Mouse (Mus musculus) MEL (cell line): Measurements from ENCODE around the gene Nrsn2. TPM values are rescaled to one million over a fixed set of nuclear protein-coding genes. Genes with fewer than 3 reads are reported as not detected.

Source experiments
- DNase-seq: peaks from one replicate; pipeline ENCODE4 v3.0.0; 2011; ENCODE audit warnings: low read depth, low spot score
- H3K27ac ChIP-seq: 2 replicates; pipeline ENCODE4 v1.5.1; 2012; ENCODE audit warnings: low read depth, mild to moderate bottlenecking, control low read depth, low read length, moderate library complexity; ENCODE audit not compliant: control insufficient read depth
- H3K27me3 ChIP-seq, 2 experiments: fragments of 150-350 bp in 1 of 2; sonication (generic) in 1 of 2; 2 replicates each; pipeline ENCODE4 v1.6.1; 2012; ENCODE audit warnings: low read length in 2 of 2, mild to moderate bottlenecking in 2 of 2, improper control_type of control experiment in 1 of 2, moderate library complexity in 1 of 2; ENCODE audit not compliant: insufficient read depth in 2 of 2, control insufficient read depth in 1 of 2
- H3K36me3 ChIP-seq, 2 experiments: 2 replicates each; pipeline ENCODE4 v1.6.1; 2012 to 2014; ENCODE audit warnings: low read length in 2 of 2, improper control_type of control experiment in 1 of 2, inconsistent platforms in 1 of 2, mild to moderate bottlenecking in 1 of 2; ENCODE audit not compliant: insufficient read depth in 2 of 2, control insufficient read depth in 1 of 2
- H3K4me1 ChIP-seq, 2 experiments: fragments of 150-350 bp in 1 of 2; sonication (generic) in 1 of 2; 2 replicates each; pipeline ENCODE4 v1.6.1; 2012; ENCODE audit warnings: low read length in 2 of 2, improper control_type of control experiment in 1 of 2, mild to moderate bottlenecking in 1 of 2; ENCODE audit not compliant: insufficient read depth in 2 of 2, control insufficient read depth in 1 of 2
- H3K4me3 ChIP-seq, 2 experiments: fragments of 150-350 bp in 1 of 2; sonication (generic) in 1 of 2; 2 replicates each; pipeline ENCODE4 v1.5.1; 2012; ENCODE audit warnings: low read depth in 2 of 2, low read length in 2 of 2, mild to moderate bottlenecking in 2 of 2, moderate library complexity in 2 of 2, control low read depth in 1 of 2, improper control_type of control experiment in 1 of 2; ENCODE audit not compliant: control insufficient read depth in 1 of 2, insufficient read depth in 1 of 2
- H3K79me2 ChIP-seq: 2 replicates; pipeline ENCODE4 v1.6.1; 2012; ENCODE audit warnings: mild to moderate bottlenecking, low read length, moderate library complexity; ENCODE audit not compliant: control insufficient read depth, poor library complexity, insufficient read depth
- H3K9ac ChIP-seq: 2 replicates; pipeline ENCODE4 v1.6.1; 2012; ENCODE audit warnings: low read depth, mild to moderate bottlenecking, control low read depth, low read length, moderate library complexity; ENCODE audit not compliant: control insufficient read depth, poor library complexity, severe bottlenecking
- H3K9me3 ChIP-seq: fragments of 150-350 bp; sonication (generic); replicated peaks from 2 replicates; pipeline ENCODE4 v1.6.1; 2012; ENCODE audit warnings: mild to moderate bottlenecking, low read length, improper control_type of control experiment, moderate library complexity; ENCODE audit not compliant: insufficient read depth
- CHD2 ChIP-seq: IDR thresholded peaks from 2 replicates; pipeline ENCODE4 v1.6.1; 2011; ENCODE audit warnings: low read length, improper control_type of control experiment
- CTCF ChIP-seq, 3 experiments: IDR thresholded peaks in 2 of 3; conservative IDR thresholded peaks in 1 of 3; 2 replicates each; pipeline ENCODE4 v1.5.1; 2011 to 2012; ENCODE audit warnings: low read length in 3 of 3, low read depth in 2 of 3, mild to moderate bottlenecking in 2 of 3, improper control_type of control experiment in 1 of 3, inconsistent platforms in 1 of 3, mixed read lengths in 1 of 3, moderate library complexity in 1 of 3; ENCODE audit not compliant: control insufficient read depth in 1 of 3, insufficient read depth in 1 of 3, poor library complexity in 1 of 3, severe bottlenecking in 1 of 3
- ELF1 ChIP-seq: IDR thresholded peaks from 2 replicates; pipeline ENCODE4 v1.6.1; 2014; ENCODE audit warnings: low read depth, mild to moderate bottlenecking, inconsistent platforms, low read length, improper control_type of control experiment, moderate library complexity
- GABPA ChIP-seq: IDR thresholded peaks from 2 replicates; pipeline ENCODE4 v1.6.1; 2012; ENCODE audit warnings: low read depth, mild to moderate bottlenecking, inconsistent platforms, low read length, improper control_type of control experiment, moderate library complexity
- GATA1 ChIP-seq: IDR thresholded peaks from 2 replicates; pipeline ENCODE4 v1.6.1; 2011; ENCODE audit warnings: low read depth, low read length, improper control_type of control experiment
- KAT2A ChIP-seq: conservative IDR thresholded peaks from 2 replicates; pipeline ENCODE4 v1.6.1; 2012; ENCODE audit warnings: low read depth, low read length, improper control_type of control experiment, inconsistent platforms
- MEF2A ChIP-seq: IDR thresholded peaks from 2 replicates; pipeline ENCODE4 v1.6.1; 2014; ENCODE audit warnings: low read depth, mild to moderate bottlenecking, inconsistent platforms, low read length, improper control_type of control experiment; ENCODE audit not compliant: poor library complexity, insufficient replicate concordance, severe bottlenecking; ENCODE audit errors: extremely low read depth
- MXI1 ChIP-seq: IDR thresholded peaks from 2 replicates; pipeline ENCODE4 v1.6.1; 2011; ENCODE audit warnings: mild to moderate bottlenecking, low read depth, low read length, improper control_type of control experiment
- MYB ChIP-seq: IDR thresholded peaks from 2 replicates; pipeline ENCODE4 v1.6.1; 2011; ENCODE audit warnings: mild to moderate bottlenecking, low read depth, low read length, improper control_type of control experiment
- MYC ChIP-seq: IDR thresholded peaks from 2 replicates; pipeline ENCODE4 v1.6.1; 2011; ENCODE audit warnings: low read depth, mild to moderate bottlenecking, low read length, improper control_type of control experiment, moderate library complexity
- NELFE ChIP-seq: IDR thresholded peaks from 2 replicates; pipeline ENCODE4 v1.6.1; 2011; ENCODE audit warnings: low read depth, low read length, improper control_type of control experiment
- NRF1 ChIP-seq: IDR thresholded peaks from 2 replicates; pipeline ENCODE4 v1.6.1; 2014; ENCODE audit warnings: low read depth, mild to moderate bottlenecking, inconsistent platforms, low read length, improper control_type of control experiment, moderate library complexity; ENCODE audit not compliant: poor library complexity, insufficient read depth, severe bottlenecking
- POLR2AphosphoS5 ChIP-seq: IDR thresholded peaks from 2 replicates; pipeline ENCODE4 v1.6.1; 2012; ENCODE audit warnings: low read depth, borderline replicate concordance, mild to moderate bottlenecking, inconsistent platforms, low read length, moderate library complexity, mixed read lengths
- SIN3A ChIP-seq: IDR thresholded peaks from 2 replicates; pipeline ENCODE4 v1.6.1; 2012; ENCODE audit warnings: low read length, improper control_type of control experiment, inconsistent platforms
- TAL1 ChIP-seq: IDR thresholded peaks from 2 replicates; pipeline ENCODE4 v1.6.1; 2012; ENCODE audit warnings: mild to moderate bottlenecking, inconsistent platforms, low read length, moderate library complexity, mixed read lengths
- TCF12 ChIP-seq: IDR thresholded peaks from 2 replicates; pipeline ENCODE4 v1.6.1; 2014; ENCODE audit warnings: low read depth, mild to moderate bottlenecking, inconsistent platforms, low read length, improper control_type of control experiment, moderate library complexity
- UBTF ChIP-seq: IDR thresholded peaks from 2 replicates; pipeline ENCODE4 v1.6.1; 2012; ENCODE audit warnings: low read depth, mild to moderate bottlenecking, inconsistent platforms, low read length, improper control_type of control experiment, moderate library complexity, borderline replicate concordance; ENCODE audit not compliant: insufficient read depth
- USF1 ChIP-seq: IDR thresholded peaks from 2 replicates; pipeline ENCODE4 v1.6.1; 2014; ENCODE audit warnings: low read depth, mild to moderate bottlenecking, inconsistent platforms, low read length, improper control_type of control experiment, moderate library complexity
- ZC3H11A ChIP-seq: IDR thresholded peaks from 2 replicates; pipeline ENCODE4 v1.6.1; 2012; ENCODE audit warnings: low read depth, mild to moderate bottlenecking, inconsistent platforms, low read length, improper control_type of control experiment
- ZNF384 ChIP-seq: IDR thresholded peaks from 2 replicates; pipeline ENCODE4 v1.6.1; 2012; ENCODE audit warnings: low read depth, mild to moderate bottlenecking, inconsistent platforms, low read length, improper control_type of control experiment
- polyA plus RNA-seq, 2 experiments: library from polyadenylated mRNA; stranded (reverse) in 1 of 2; unstranded in 1 of 2; fragments of >175 nt in 1 of 2; fragments of >200 nt in 1 of 2; gene quantifications; 2 replicates each; pipeline versions ENCODE4 v1.2.1 to v1.2.4; 2012; ENCODE audit warnings: low replicate concordance in 2 of 2, low read depth in 1 of 2; ENCODE audit not compliant: insufficient read length in 2 of 2, insufficient read depth in 1 of 2, missing spikeins in 1 of 2
- total RNA-seq: library from RNA; depleted of rRNA; stranded (reverse); fragments of 300-350 nt; gene quantifications from 2 replicates; pipeline ENCODE4 v1.2.3, GENCODE M21; 2012

Nrsn2 gene
- total and polyA plus RNA-seq, 3 experiments: not detected

DNA sequence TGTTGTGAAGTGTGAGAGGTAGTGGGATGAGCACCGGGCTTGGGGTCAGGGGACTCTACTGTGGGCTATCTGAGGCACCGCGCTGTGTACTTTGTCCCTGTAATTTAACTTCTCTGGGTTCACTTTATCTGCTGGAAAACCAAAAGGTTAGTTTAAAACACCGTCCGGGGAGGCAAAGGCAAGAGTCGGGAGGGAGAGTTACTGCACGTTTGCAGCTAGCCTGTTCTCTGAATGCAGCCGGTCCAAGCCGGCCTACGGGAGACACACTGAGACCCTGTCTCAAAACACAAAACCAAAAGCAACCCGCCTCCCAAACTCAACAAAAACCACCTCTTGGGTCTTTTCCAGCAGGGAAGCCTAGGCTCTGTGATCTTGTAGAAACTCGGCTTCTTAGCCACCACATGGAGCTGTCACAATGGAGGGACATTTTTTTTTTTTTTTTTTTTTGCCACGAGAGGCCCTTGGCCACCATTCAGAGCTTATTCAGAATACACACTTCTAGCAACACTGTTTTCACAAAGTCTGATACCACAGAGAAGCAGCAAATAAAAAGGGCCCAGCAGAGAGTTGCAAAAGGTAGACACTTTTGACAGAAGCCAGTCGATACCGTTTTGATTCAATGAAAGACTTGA lies 36.2 kb upstream of the Nrsn2 start:
- no peak for DNase-seq
- Histone ChIP-seq H3K9ac (no peak overlapping the region), H3K27ac (no peak overlapping the region), H3K79me2 (peaks cover 16% of the 10 kb centered on the region), H3K36me3 (no peaks in the 10 kb centered on the region), H3K9me3 (no peaks in the 10 kb centered on the region), H3K27me3 (no peaks in the 10 kb centered on the region), H3K4me3 (no peak overlapping the region), H3K4me1 (no peaks in the 10 kb centered on the region; a peak in 1 of 4 replicates)
- TF ChIP-seq NRF1: no peak
- no peak for TF ChIP-seq USF1
- TF ChIP-seq GATA1: no peak
- no peak for TF ChIP-seq NELFE
- TF ChIP-seq ZNF384: 0 out of 2 replicates have a peak, but pooled peaks have one; percentile 9
- TF ChIP-seq MYC: no peak
- TF ChIP-seq ZC3H11A: no peak

DNA sequence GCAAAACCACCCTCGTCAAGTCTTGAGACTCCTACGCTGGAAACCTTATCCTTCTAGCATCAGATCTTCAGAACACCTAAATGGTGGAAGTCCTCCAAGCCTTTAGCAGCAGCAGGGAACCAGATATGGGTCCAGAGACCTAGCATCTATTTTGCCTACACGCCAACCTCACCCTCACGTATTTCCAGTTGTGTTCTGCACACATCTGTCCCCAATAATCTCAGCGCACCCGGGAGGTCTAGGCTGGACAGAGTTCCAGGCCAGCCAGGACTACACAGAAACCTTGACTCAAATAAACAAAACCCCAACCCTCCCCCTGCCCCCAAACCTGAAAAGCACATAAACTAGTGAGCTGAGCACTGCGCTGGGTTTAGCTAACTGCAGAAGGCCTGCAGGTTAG lies 35.0 kb upstream of the Nrsn2 start:
- Histone ChIP-seq H3K36me3 (no peaks in the 10 kb centered on the region), H3K79me2 (peaks cover 16% of the 10 kb centered on the region), H3K27ac (no peak overlapping the region), H3K9me3 (no peaks in the 10 kb centered on the region), H3K9ac (no peak overlapping the region), H3K4me3 (no peak overlapping the region), H3K4me1 (peaks cover 0 to 5% of the 10 kb centered on the region in 2 experiments; a peak in 3 of 4 replicates), H3K27me3 (no peaks in the 10 kb centered on the region)
- no peak for TF ChIP-seq TCF12
- no peak for DNase-seq

DNA sequence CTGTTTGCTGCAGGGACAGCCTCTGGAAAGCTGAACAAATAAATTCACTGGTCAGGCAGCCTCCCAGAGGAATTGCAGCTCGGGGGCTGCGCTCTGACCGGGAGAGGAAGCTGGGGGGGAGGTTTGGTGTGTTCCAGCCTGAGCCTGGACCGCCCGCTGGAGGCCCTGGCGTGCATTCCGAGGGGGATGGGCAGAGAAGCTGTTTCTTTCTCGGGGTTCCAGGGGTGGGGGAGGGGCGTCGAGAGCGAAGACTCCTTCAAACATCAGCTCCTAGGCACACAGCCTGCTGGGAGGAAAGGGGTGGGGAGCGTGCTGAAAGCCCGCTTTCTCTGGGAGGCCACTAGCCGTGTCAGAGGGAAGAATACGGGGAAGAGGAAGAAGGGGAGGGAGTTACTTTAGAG lies 34.5 kb upstream of the Nrsn2 start:
- no peak overlapping the region for H3K4me3 ChIP-seq
- TF ChIP-seq MXI1: no peak
- no peak for TF ChIP-seq MYB
- no peak for TF ChIP-seq TAL1
- no peak for TF ChIP-seq GATA1
- TF ChIP-seq POLR2AphosphoS5: no peak
- TF ChIP-seq GABPA: no peak
- no peak for TF ChIP-seq CTCF (IDR thresholded peaks at IDR 0.05 in 2 of 3, conservative IDR thresholded peaks at IDR 0.05 in 1 of 3; ENCODE audit: control insufficient read depth in 1 of 3, insufficient read depth in 1 of 3, low read depth in 2 of 3, low read length in 3 of 3, poor library complexity in 1 of 3, severe bottlenecking in 1 of 3)
- no peak for TF ChIP-seq SIN3A
- no peak for TF ChIP-seq CHD2
- no peak for TF ChIP-seq KAT2A
- TF ChIP-seq ELF1: no peak
- TF ChIP-seq MEF2A: no peak
- no peak for TF ChIP-seq ZC3H11A
- no peak for TF ChIP-seq MYC
- no peak for TF ChIP-seq UBTF
- TF ChIP-seq, all 39 proteins: peak for 0
- no peak overlapping the region for H3K9ac ChIP-seq
- H3K27ac ChIP-seq: no peak overlapping the region
- H3K79me2 ChIP-seq: peaks cover 16% of the 10 kb centered on the region
- DNase-seq: no peak
- no peaks in the 10 kb centered on the region for H3K9me3 ChIP-seq
- H3K36me3 ChIP-seq: no peaks in the 10 kb centered on the region
- no peaks in the 10 kb centered on the region for H3K27me3 ChIP-seq
- peaks cover 0 to 7% of the 10 kb centered on the region in 2 experiments; a peak in 3 of 4 replicates for H3K4me1 ChIP-seq
